8 mouse cellular contexts compared by ENCODE assay signal in genomic region chr12:84161616-84162433, GRCm38 (mm10). TPM values are rescaled to one million over a fixed set of nuclear protein-coding genes. Genes with fewer than 3 reads are reported as not detected.
DNase-seq lines count a peak whose midpoint lies in the region; ATAC-seq and TF ChIP-seq lines count a peak whose summit lies in the region.

No protein-coding gene starts in this region.

- peak overlapping the region; percentile 13; the same call in 1 of the 2 replicates for H3K27ac ChIP-seq in heart, embryonic 13.5 days (replicated peaks)
- no peak overlapping the region for H3K27ac ChIP-seq in embryonic fibroblast, embryonic 13.5 days (ENCODE audit: insufficient read depth, low read length)

- H3K27me3 ChIP-seq in heart, embryonic 13.5 days (replicated peaks), result no peaks in the 10 kb centered on the region
- H3K27me3 ChIP-seq in E14TG2a.4 (ENCODE audit: insufficient read depth, low read length), result no peaks in the 10 kb centered on the region

- no peaks in the 10 kb centered on the region for H3K9me3 ChIP-seq in heart, embryonic 13.5 days
- H3K9me3 ChIP-seq in E14TG2a.4 (ENCODE audit: low read length), result no peaks in the 10 kb centered on the region

- ATAC-seq in heart, embryonic 13.5 days (ENCODE audit: extremely low read depth, insufficient number of reproducible peaks, low FRiP score, low TSS enrichment), result no peak

- peaks cover 42% of the 10 kb centered on the region for H3K4me1 ChIP-seq in heart, embryonic 13.5 days
- H3K4me1 ChIP-seq in E14TG2a.4 (replicated peaks; ENCODE audit: low read depth, low read length), result peaks cover 86% of the 10 kb centered on the region
- H3K4me1 ChIP-seq in embryonic fibroblast, embryonic 13.5 days (ENCODE audit: control insufficient read depth, insufficient read depth, low read length), result peaks cover 12% of the 10 kb centered on the region

- 0 out of 2 replicates have a peak overlapping the region, but pooled peaks have one; percentile 2 for H3K9ac ChIP-seq in heart, embryonic 13.5 days

- DNase-seq in heart, adult 9 months (ENCODE audit: low spot score in 2 of 2), result no peak
- DNase-seq in lung, postnatal 36 days, result peak; percentile 51
- DNase-seq in urinary bladder, postnatal 25 days (ENCODE audit: low spot score), result no peak
- DNase-seq in left cerebral cortex, adult 8-10 months (ENCODE audit: low spot score in 2 of 2), result no peak
- no peak for DNase-seq in cerebellum, adult 11 months

- H3K36me3 ChIP-seq in heart, embryonic 13.5 days, result peaks cover 67% of the 10 kb centered on the region
- peaks cover 79% of the 10 kb centered on the region for H3K36me3 ChIP-seq in E14TG2a.4 (ENCODE audit: insufficient read depth, low read length)

- H3K4me2 ChIP-seq in heart, embryonic 13.5 days, result no peak overlapping the region

- H3K4me3 ChIP-seq in heart, embryonic 13.5 days, result no peak overlapping the region
- H3K4me3 ChIP-seq in E14TG2a.4 (replicated peaks; ENCODE audit: low read length), result peak overlapping the region; percentile 64
- H3K4me3 ChIP-seq in embryonic fibroblast, embryonic 13.5 days (ENCODE audit: insufficient read depth, low read length), result no peak overlapping the region

- WGBS in heart, embryonic 13.5 days, result 78% methylated on average over 14 of the region's 14 CpGs

- peak; percentile 84 for TF ChIP-seq CTCF in E14TG2a.4 (conservative IDR thresholded peaks at IDR 0.05; ENCODE audit: low read length)
- TF ChIP-seq CTCF in embryonic fibroblast, embryonic 13.5 days (IDR thresholded peaks at IDR 0.05; ENCODE audit: borderline replicate concordance, insufficient read depth, low read length), result 0 out of 2 replicates have a peak, but pooled peaks have one; percentile 21

- no peak for TF ChIP-seq POLR2A in embryonic fibroblast, embryonic 13.5 days (IDR thresholded peaks at IDR 0.05; ENCODE audit: low read depth, low read length)

RNA-seq across cellular contexts. Expression of gene Pnma1, which starts 13.5 kb away (rescaled TPM):
- 0.48 and 0.65 TPM in 2 replicates for polyA plus RNA-seq in heart, embryonic 13.5 days (2015; fragmentation: Nextera tagmentation; extraction: Ambion mirVana)
- polyA plus RNA-seq in embryonic fibroblast, embryonic 13.5 days (2011; ENCODE audit: insufficient read length, low read depth, missing spikeins), result 0.30 and 0.35 TPM in 2 replicates
- total RNA-seq in left cerebral cortex, adult 8-10 months (2022), result 1 to 10 TPM; 5.1 to 6.3 (median 5.8) TPM

RNA-seq across cellular contexts. Expression of gene Dnal1, which starts 47.7 kb away (rescaled TPM):
- polyA plus RNA-seq in heart, embryonic 13.5 days (2015; fragmentation: Nextera tagmentation; extraction: Ambion mirVana), result 2.2 and 2.6 TPM in 2 replicates
- polyA plus RNA-seq in embryonic fibroblast, embryonic 13.5 days (2011; ENCODE audit: insufficient read length, low read depth, missing spikeins), result 14.4 and 21.6 TPM in 2 replicates
- total RNA-seq in left cerebral cortex, adult 8-10 months (2022), result 10 to 100 TPM; 72.6 to 93.3 (median 83.6) TPM

RNA-seq across cellular contexts. Expression of gene Elmsan1, which starts 56.9 kb away (rescaled TPM):
- polyA plus RNA-seq in heart, embryonic 13.5 days (2015; fragmentation: Nextera tagmentation; extraction: Ambion mirVana), result 6.8 and 7.3 TPM in 2 replicates
- 20.6 and 21.3 TPM in 2 replicates for polyA plus RNA-seq in embryonic fibroblast, embryonic 13.5 days (2011; ENCODE audit: insufficient read length, low read depth, missing spikeins)
- total RNA-seq in left cerebral cortex, adult 8-10 months (2022), result 10 to 100 TPM; 17.8 to 23.3 (median 20.3) TPM
